Mouse (Mus musculus) brain, embryonic 14.5 days (tissue): ENCODE measurements around the gene 4930518I15Rik.
A peak's percentile ranks its signal among the peaks of the same experiment; 100 is the strongest.

Source experiments
- CTCF ChIP-seq: fragments of 200-500 bp; IDR thresholded peaks from 2 replicates; pipeline ENCODE4 v1.5.1; 2012; ENCODE audit warnings: inconsistent platforms, mild to moderate bottlenecking, moderate library complexity, borderline replicate concordance; ENCODE audit not compliant: insufficient read depth, insufficient read length; ENCODE audit errors: extremely low read depth
- POLR2A ChIP-seq: fragments of 200-500 bp; IDR thresholded peaks from 2 replicates; pipeline ENCODE4 v1.6.1; 2012; ENCODE audit warnings: mild to moderate bottlenecking, inconsistent platforms, borderline replicate concordance; ENCODE audit not compliant: poor library complexity, insufficient read depth, insufficient read length, severe bottlenecking; ENCODE audit errors: extremely low read depth

GRCm38 (mm10) chr2:156904976-156905717 lies 47.4 kb upstream of the 4930518I15Rik start:
- TF ChIP-seq POLR2A (no peak), CTCF (peak; percentile 68; the same call in 1 of the 2 replicates)
